Mouse (Mus musculus): ENCODE data around the gene Marveld1. TPM values are rescaled to one million over a fixed set of nuclear protein-coding genes. Genes with fewer than 3 reads are reported as not detected.

The Marveld1 gene
- polyA plus RNA-seq, 1 experiment from 2014 or later = 7.3 TPM

DNA sequence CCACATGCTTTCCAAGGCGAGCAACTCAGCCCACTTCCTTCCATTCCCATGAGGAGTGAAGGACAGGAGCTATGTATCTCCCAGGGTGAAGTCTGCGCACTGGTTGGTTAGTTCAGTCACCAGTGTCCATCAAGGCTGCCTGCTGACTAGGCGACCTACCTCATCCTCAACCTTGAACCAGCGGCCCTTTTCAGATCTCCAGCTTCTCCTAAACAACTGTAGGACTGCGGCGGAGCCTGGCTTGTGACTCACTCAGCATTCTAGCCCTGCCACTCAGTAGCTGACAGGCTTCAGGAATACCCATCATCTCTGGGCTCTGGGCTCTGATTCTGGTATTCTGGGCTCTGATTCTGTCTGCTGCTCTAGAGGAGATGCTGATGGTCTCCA is 21.0 kb upstream of the Marveld1 start:
- Histone ChIP-seq H3K4me1 (ENCODE audit: control insufficient read depth, insufficient read depth, low read length) (peaks cover 32% of the 10 kb centered on the region), H3K4me2 (ENCODE audit: low read depth, low read length) (no peak overlapping the region)

GRCm38 (mm10) chr19:42127024-42127423 is 20.2 kb upstream of the Marveld1 start:
- peaks cover 32% of the 10 kb centered on the region for H3K4me1 ChIP-seq (ENCODE audit: control insufficient read depth, insufficient read depth, low read length)
- H3K4me2 ChIP-seq (ENCODE audit: low read depth, low read length) = no peak overlapping the region
- H3K9ac ChIP-seq (ENCODE audit: low read length) = no peak overlapping the region
- H3K4me3 ChIP-seq (ENCODE audit: low read length) = no peak overlapping the region
- peaks cover 13% of the 10 kb centered on the region for H3K36me3 ChIP-seq (ENCODE audit: control insufficient read depth, insufficient read depth)
- WGBS = 78% methylated on average over 5 of the region's 5 CpGs
- H3K27me3 ChIP-seq (ENCODE audit: control insufficient read depth, insufficient read depth, low read length) = no peaks in the 10 kb centered on the region
- no peaks in the 10 kb centered on the region for H3K9me3 ChIP-seq (replicated peaks; ENCODE audit: control insufficient read depth, low read length)
- ATAC-seq (replicated peaks; ENCODE audit: extremely low read depth, insufficient read depth, low FRiP score) = no peak
- H3K27ac ChIP-seq (ENCODE audit: low read length) = no peak overlapping the region

More for the DNA sequence above, 21.0 kb upstream of the Marveld1 start:
- Histone ChIP-seq H3K9ac (ENCODE audit: low read length) (0 out of 2 replicates have a peak overlapping the region, but pooled peaks have one; percentile 6), H3K27me3 (ENCODE audit: control insufficient read depth, insufficient read depth, low read length) (no peaks in the 10 kb centered on the region), H3K36me3 (ENCODE audit: control insufficient read depth, insufficient read depth) (peaks cover 13% of the 10 kb centered on the region), H3K4me3 (ENCODE audit: low read length) (no peak overlapping the region), H3K27ac (ENCODE audit: low read length) (no peak overlapping the region), H3K9me3 (replicated peaks; ENCODE audit: control insufficient read depth, low read length) (no peaks in the 10 kb centered on the region)
- no peak for ATAC-seq (replicated peaks; ENCODE audit: extremely low read depth, insufficient read depth, low FRiP score)
- WGBS = 77% methylated on average over 6 of the region's 6 CpGs

GRCm38 (mm10) chr19:42128052-42128740 is 19.0 kb upstream of the Marveld1 start:
- WGBS = 6% methylated on average over 23 of the region's 23 CpGs
- no peak for ATAC-seq (replicated peaks; ENCODE audit: extremely low read depth, insufficient read depth, low FRiP score)
- H3K9ac ChIP-seq (ENCODE audit: low read length) = peak overlapping the region; percentile 88
- peaks cover 9% of the 10 kb centered on the region for H3K36me3 ChIP-seq (ENCODE audit: control insufficient read depth, insufficient read depth)
- no peaks in the 10 kb centered on the region for H3K27me3 ChIP-seq (ENCODE audit: control insufficient read depth, insufficient read depth, low read length)
- peak overlapping the region; percentile 78 for H3K4me3 ChIP-seq (ENCODE audit: low read length)
- H3K4me2 ChIP-seq (ENCODE audit: low read depth, low read length) = peak overlapping the region; percentile 98
- peaks cover 32% of the 10 kb centered on the region for H3K4me1 ChIP-seq (ENCODE audit: control insufficient read depth, insufficient read depth, low read length)
- peak overlapping the region; percentile 86 for H3K27ac ChIP-seq (ENCODE audit: low read length)
- no peaks in the 10 kb centered on the region for H3K9me3 ChIP-seq (replicated peaks; ENCODE audit: control insufficient read depth, low read length)

- peak within 1 kb of the TSS; percentile 90 for H3K27ac ChIP-seq (ENCODE audit: low read length)
- under 1% methylated on average over 54 of the region's 54 CpGs for WGBS
- H3K27me3 ChIP-seq (ENCODE audit: control insufficient read depth, insufficient read depth, low read length) = no peaks in the 10 kb centered on the region
- H3K4me2 ChIP-seq (ENCODE audit: low read depth, low read length) = peak within 1 kb of the TSS; percentile 98
- H3K4me3 ChIP-seq (ENCODE audit: low read length) = peak within 1 kb of the TSS; percentile 78
- peak; percentile 98 for ATAC-seq (replicated peaks; ENCODE audit: extremely low read depth, insufficient read depth, low FRiP score)
- peaks cover 32% of the 10 kb centered on the region for H3K4me1 ChIP-seq (ENCODE audit: control insufficient read depth, insufficient read depth, low read length)
- H3K9ac ChIP-seq (ENCODE audit: low read length) = peak within 1 kb of the TSS; percentile 88
- no peaks in the 10 kb centered on the region for H3K9me3 ChIP-seq (replicated peaks; ENCODE audit: control insufficient read depth, low read length)
- H3K36me3 ChIP-seq (ENCODE audit: control insufficient read depth, insufficient read depth) = 0 out of 2 replicates have a peak, but pooled peaks cover 2% of the 10 kb centered on the region
Measured at GRCm38 (mm10) chr19:42128787-42129508, 18.3 kb upstream of the Marveld1 start, which contains the start of gene Avpi1. TSS of gene Avpi1 (minus strand) at chr19:42129059.

GRCm38 (mm10) chr19:42129509-42130293 is 17.5 kb upstream of the Marveld1 start:
- WGBS = 33% methylated on average over 14 of the region's 14 CpGs
- H3K4me1 ChIP-seq (ENCODE audit: control insufficient read depth, insufficient read depth, low read length) = peaks cover 32% of the 10 kb centered on the region
- peak overlapping the region; percentile 78 for H3K4me3 ChIP-seq (ENCODE audit: low read length)
- no peaks in the 10 kb centered on the region for H3K27me3 ChIP-seq (ENCODE audit: control insufficient read depth, insufficient read depth, low read length)
- no peaks in the 10 kb centered on the region for H3K36me3 ChIP-seq (ENCODE audit: control insufficient read depth, insufficient read depth)
- H3K4me2 ChIP-seq (ENCODE audit: low read depth, low read length) = peak overlapping the region; percentile 98
- no peaks in the 10 kb centered on the region for H3K9me3 ChIP-seq (replicated peaks; ENCODE audit: control insufficient read depth, low read length)
- peak overlapping the region; percentile 90 for H3K27ac ChIP-seq (ENCODE audit: low read length)
- ATAC-seq (replicated peaks; ENCODE audit: extremely low read depth, insufficient read depth, low FRiP score) = no peak; the same call in 1 of the 2 replicates
- peak overlapping the region; percentile 56; the same call in 1 of the 2 replicates for H3K9ac ChIP-seq (ENCODE audit: low read length)

- 63% methylated on average over 3 of the region's 3 CpGs for WGBS
- Histone ChIP-seq H3K27me3 (ENCODE audit: control insufficient read depth, insufficient read depth, low read length) (no peaks in the 10 kb centered on the region), H3K4me2 (ENCODE audit: low read depth, low read length) (no peak overlapping the region), H3K9me3 (replicated peaks; ENCODE audit: control insufficient read depth, low read length) (no peaks in the 10 kb centered on the region), H3K4me1 (ENCODE audit: control insufficient read depth, insufficient read depth, low read length) (peaks cover 32% of the 10 kb centered on the region), H3K9ac (ENCODE audit: low read length) (no peak overlapping the region), H3K27ac (ENCODE audit: low read length) (peak overlapping the region; percentile 90), H3K4me3 (ENCODE audit: low read length) (no peak overlapping the region), H3K36me3 (ENCODE audit: control insufficient read depth, insufficient read depth) (no peaks in the 10 kb centered on the region)
- no peak for ATAC-seq (replicated peaks; ENCODE audit: extremely low read depth, insufficient read depth, low FRiP score)
Measured at GRCm38 (mm10) chr19:42130294-42130606, 16.9 kb upstream of the Marveld1 start.

- Histone ChIP-seq H3K4me3 (ENCODE audit: low read length) (no peak overlapping the region), H3K27me3 (ENCODE audit: control insufficient read depth, insufficient read depth, low read length) (no peaks in the 10 kb centered on the region), H3K9me3 (replicated peaks; ENCODE audit: control insufficient read depth, low read length) (no peaks in the 10 kb centered on the region), H3K27ac (ENCODE audit: low read length) (no peak overlapping the region), H3K4me2 (ENCODE audit: low read depth, low read length) (no peak overlapping the region), H3K36me3 (ENCODE audit: control insufficient read depth, insufficient read depth) (no peaks in the 10 kb centered on the region), H3K4me1 (ENCODE audit: control insufficient read depth, insufficient read depth, low read length) (peaks cover 25% of the 10 kb centered on the region), H3K9ac (ENCODE audit: low read length) (no peak overlapping the region)
- no peak for ATAC-seq (replicated peaks; ENCODE audit: extremely low read depth, insufficient read depth, low FRiP score)
- WGBS = 71% methylated on average over 5 of the region's 5 CpGs
Measured at GRCm38 (mm10) chr19:42131101-42131500, 16.1 kb upstream of the Marveld1 start.

DNA sequence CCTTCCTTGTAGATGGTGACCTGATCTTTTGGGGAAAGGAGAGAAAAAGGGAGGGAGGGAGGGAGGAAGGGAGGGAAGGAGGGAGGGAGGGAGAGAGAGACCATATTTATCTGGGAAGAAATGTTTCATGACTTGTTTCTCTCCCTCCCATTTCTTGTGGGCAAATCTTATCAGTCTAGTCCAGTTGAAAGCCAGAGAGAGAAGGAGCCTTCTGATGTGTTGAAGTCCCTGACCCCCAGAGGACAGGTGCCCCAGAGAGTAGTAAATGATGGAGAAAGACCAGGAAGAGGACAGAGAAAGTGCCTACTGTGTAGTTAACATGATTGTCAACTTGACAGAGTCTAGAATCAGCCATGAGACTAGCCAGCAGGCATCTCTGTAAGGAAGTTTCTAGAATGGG is 12.1 kb upstream of the Marveld1 start:
- H3K9me3 ChIP-seq (replicated peaks; ENCODE audit: control insufficient read depth, low read length) = no peaks in the 10 kb centered on the region
- ATAC-seq (replicated peaks; ENCODE audit: extremely low read depth, insufficient read depth, low FRiP score) = no peak
- no peak overlapping the region for H3K4me2 ChIP-seq (ENCODE audit: low read depth, low read length)
- peaks cover 1% of the 10 kb centered on the region for H3K4me1 ChIP-seq (ENCODE audit: control insufficient read depth, insufficient read depth, low read length)
- no peaks in the 10 kb centered on the region for H3K27me3 ChIP-seq (ENCODE audit: control insufficient read depth, insufficient read depth, low read length)
- H3K27ac ChIP-seq (ENCODE audit: low read length) = no peak overlapping the region
- H3K36me3 ChIP-seq (ENCODE audit: control insufficient read depth, insufficient read depth) = no peaks in the 10 kb centered on the region
- H3K4me3 ChIP-seq (ENCODE audit: low read length) = no peak overlapping the region
- no peak overlapping the region for H3K9ac ChIP-seq (ENCODE audit: low read length)

Measured in heart, embryonic 16.5 days (tissue).